Mouse (Mus musculus): ENCODE data around the gene Arhgap32.
A peak's percentile ranks its signal among the peaks of the same experiment; 100 is the strongest.

Gene Arhgap32

DNA sequence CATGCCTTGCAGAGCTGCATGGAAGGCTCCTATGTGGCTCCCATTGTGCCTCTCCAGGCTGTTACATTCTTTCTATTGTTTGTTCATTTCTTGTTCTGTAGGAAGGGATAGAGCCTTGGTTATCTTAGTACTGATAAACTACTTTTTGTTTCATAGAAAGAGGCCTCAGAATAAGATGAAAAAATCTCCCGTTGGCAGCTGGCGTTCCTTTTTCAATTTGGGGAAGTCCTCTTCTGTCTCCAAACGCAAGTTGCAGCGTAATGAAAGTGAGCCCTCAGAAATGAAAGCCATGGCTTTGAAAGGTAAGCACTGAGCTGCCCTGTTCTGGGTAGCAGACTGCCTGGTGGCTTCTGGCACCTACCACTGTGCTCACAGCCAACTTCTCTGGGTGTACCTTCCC, 134.6 kb downstream of the Arhgap32 start:
- no peak for DNase-seq (ENCODE audit: low read depth, low spot score)

- no peak for DNase-seq (ENCODE audit: low read depth, low spot score)
Measured at GRCm38 (mm10) chr9:32253721-32254120, 137.8 kb downstream of the Arhgap32 start.

- DNase-seq (ENCODE audit: low read depth, low spot score) = no peak
Measured at GRCm38 (mm10) chr9:32257365-32257764, 141.4 kb downstream of the Arhgap32 start.

DNA sequence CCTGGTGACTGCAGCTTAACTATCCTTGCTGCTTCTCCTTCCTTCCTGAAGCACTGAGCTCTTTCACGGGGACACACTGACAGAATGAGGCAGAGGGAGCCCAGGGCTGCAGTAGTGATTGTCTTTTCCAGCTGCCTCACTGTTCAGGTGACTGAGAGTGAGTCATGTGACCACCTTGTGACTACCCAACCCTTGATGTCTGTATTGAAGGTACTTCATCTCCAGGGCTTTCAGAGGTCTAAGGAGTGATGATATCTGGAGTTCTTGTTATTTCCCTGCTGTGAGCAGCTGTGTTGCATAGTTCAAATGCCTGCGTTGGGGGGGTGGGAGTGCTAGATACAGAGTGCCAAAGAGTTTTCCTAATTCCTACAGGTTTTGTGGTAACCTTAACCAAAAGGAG, 141.9 kb downstream of the Arhgap32 start:
- no peak for DNase-seq (ENCODE audit: low read depth, low spot score)

GRCm38 (mm10) chr9:32271896-32272444, 156.0 kb downstream of the Arhgap32 start:
- DNase-seq (ENCODE audit: low read depth, low spot score) = peak; percentile 75

- no peak for DNase-seq (ENCODE audit: low read depth, low spot score)
Measured at GRCm38 (mm10) chr9:32278052-32278451, 162.1 kb downstream of the Arhgap32 start.

DNA sequence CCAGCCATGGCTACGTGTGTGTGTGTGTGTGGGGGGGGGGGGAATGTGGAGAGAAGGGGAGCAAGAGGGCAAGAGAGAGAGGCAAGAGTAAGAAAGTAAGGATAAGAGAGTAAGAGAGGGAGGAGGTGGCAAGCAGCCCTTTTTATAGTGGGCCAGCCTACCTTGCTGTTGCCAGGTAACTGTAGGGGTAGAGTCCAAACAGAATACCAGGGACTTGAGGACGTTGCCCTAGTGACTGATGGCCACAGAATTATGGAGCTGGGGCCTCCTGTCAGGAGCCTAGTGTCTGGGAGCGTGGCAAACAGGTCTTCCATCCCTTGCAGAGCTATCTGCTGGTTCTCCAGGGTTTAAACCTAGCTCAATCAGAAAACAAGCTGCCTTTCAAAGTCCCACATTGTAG, 163.9 kb downstream of the Arhgap32 start:
- no peak for DNase-seq (ENCODE audit: low read depth, low spot score)

DNA sequence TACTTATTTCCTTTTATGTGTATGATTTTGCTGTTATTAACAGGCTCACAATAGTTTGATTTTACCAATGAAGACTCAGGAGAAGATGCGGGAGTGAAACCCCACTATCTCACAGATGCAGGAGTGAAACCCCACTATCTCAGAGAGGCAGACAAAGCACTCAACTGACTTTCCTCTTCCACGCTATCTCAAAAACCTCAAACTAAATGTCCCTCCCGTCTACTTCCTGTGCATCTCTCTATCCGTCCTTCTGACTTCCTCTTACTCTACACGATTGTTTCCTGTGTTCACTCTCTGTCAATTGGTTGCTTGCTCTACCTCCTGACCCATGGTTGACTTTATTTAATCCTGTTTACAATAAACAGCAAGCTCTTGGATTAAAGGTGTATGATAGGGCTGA, 164.5 kb downstream of the Arhgap32 start:
- DNase-seq (ENCODE audit: low read depth, low spot score) = peak; percentile 2

- no peak for DNase-seq (ENCODE audit: low read depth, low spot score)
Measured at GRCm38 (mm10) chr9:32283591-32283990, 167.7 kb downstream of the Arhgap32 start.

- no peak for DNase-seq (ENCODE audit: low read depth, low spot score)
Measured at GRCm38 (mm10) chr9:32291618-32292017, 175.7 kb downstream of the Arhgap32 start.

DNA sequence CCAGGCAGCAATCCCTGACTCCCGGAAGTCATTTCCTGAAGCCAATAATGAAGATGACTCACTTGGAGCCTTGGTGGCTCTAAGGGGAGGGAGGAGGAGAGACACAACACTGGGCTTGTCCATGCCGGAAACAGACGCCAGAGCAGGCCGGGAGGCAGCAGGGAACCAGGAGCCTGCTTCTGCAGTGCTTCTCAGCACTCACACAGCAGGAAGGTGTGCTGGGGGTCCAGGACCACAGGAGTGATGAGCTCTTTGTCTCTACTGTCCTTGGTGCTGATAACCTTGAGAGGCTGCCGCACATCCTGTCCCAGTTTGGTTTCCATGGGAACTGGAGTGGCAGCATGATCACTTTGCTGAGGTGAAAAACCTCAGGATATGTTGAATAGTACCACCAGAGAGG, 176.8 kb downstream of the Arhgap32 start:
- DNase-seq (ENCODE audit: low read depth, low spot score) = no peak

- DNase-seq (ENCODE audit: low read depth, low spot score) = no peak
Measured at GRCm38 (mm10) chr9:32295061-32295800, 179.3 kb downstream of the Arhgap32 start.

GRCm38 (mm10) chr9:32302501-32303150, 186.7 kb downstream of the Arhgap32 start:
- no peak for DNase-seq (ENCODE audit: low read depth, low spot score)

DNA sequence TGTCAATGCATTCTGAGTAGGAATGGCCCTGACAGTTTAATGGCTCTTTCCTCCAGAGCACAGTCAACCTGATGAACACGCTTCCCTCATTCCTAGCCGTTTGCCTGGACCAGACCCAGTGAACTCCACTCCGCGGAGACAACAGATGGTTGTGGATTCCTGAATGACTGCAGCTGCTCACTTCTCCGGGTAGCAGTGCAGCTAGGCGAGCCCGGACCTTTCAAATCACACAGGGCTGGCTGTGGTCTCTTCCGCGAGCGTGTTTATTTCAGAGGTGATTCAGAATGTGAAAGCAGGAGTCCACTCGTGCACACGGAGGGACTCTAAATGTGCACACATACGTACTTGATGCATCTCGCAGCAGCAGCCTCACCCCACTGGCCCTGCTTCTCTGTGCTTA, 195.8 kb downstream of the Arhgap32 start:
- no peak for DNase-seq (ENCODE audit: low read depth, low spot score)

- no peak for DNase-seq (ENCODE audit: low read depth, low spot score)
Measured at GRCm38 (mm10) chr9:32312208-32312607, 196.3 kb downstream of the Arhgap32 start.

- DNase-seq (ENCODE audit: low read depth, low spot score) = no peak
Measured at GRCm38 (mm10) chr9:32314071-32314470, 198.1 kb downstream of the Arhgap32 start.

- DNase-seq (ENCODE audit: low read depth, low spot score) = no peak
Measured at GRCm38 (mm10) chr9:32315999-32316398, 200.1 kb downstream of the Arhgap32 start.
